Mouse (Mus musculus) kidney, postnatal 10 days (tissue): Measurements from ENCODE around the gene 4933411K16Rik.

Source experiments
- DNase-seq: peaks from one replicate; pipeline ENCODE4 v3.0.0; 2021; ENCODE audit warnings: mixed read lengths

Gene 4933411K16Rik

GRCm38 (mm10) chr19:42036357-42036756, 15.7 kb upstream of the 4933411K16Rik start:
- DNase-seq = no peak

GRCm38 (mm10) chr19:42037167-42037702, 14.8 kb upstream of the 4933411K16Rik start:
- no peak for DNase-seq

- no peak for DNase-seq
Measured at GRCm38 (mm10) chr19:42038310-42038709, 13.7 kb upstream of the 4933411K16Rik start.

- no peak for DNase-seq
Measured at GRCm38 (mm10) chr19:42043988-42044387, 8.1 kb upstream of the 4933411K16Rik start.

GRCm38 (mm10) chr19:42045269-42046102, 6.6 kb upstream of the 4933411K16Rik start, which contains the start of gene Hoga1:
Gene Hoga1 (plus strand): TSS chr19:42045610.
- DNase-seq = peak; percentile 92

- no peak for DNase-seq
Measured at GRCm38 (mm10) chr19:42050251-42050650, 1.8 kb upstream of the 4933411K16Rik start.

- no peak for DNase-seq
Measured at GRCm38 (mm10) chr19:42051351-42051750, 697 bp upstream of the 4933411K16Rik start.

GRCm38 (mm10) chr19:42054255-42054654, 2.2 kb downstream of the 4933411K16Rik start:
- peak; percentile 87 for DNase-seq

- DNase-seq = peak; percentile 82
Measured at GRCm38 (mm10) chr19:42055881-42056280, 3.8 kb downstream of the 4933411K16Rik start.

GRCm38 (mm10) chr19:42056719-42057409, 4.8 kb downstream of the 4933411K16Rik start:
- DNase-seq = no peak

GRCm38 (mm10) chr19:42058426-42058825, 6.4 kb downstream of the 4933411K16Rik start:
- DNase-seq = no peak

- DNase-seq = no peak
Measured at GRCm38 (mm10) chr19:42061443-42061842, 9.4 kb downstream of the 4933411K16Rik start.

- no peak for DNase-seq
Measured at GRCm38 (mm10) chr19:42068441-42069240, 16.6 kb downstream of the 4933411K16Rik start.

- DNase-seq = peak; percentile 62
Measured at GRCm38 (mm10) chr19:42069241-42069525, 17.1 kb downstream of the 4933411K16Rik start.

- DNase-seq = peak; percentile 27
Measured at GRCm38 (mm10) chr19:42071221-42071620, 19.2 kb downstream of the 4933411K16Rik start.

- peak; percentile 52 for DNase-seq
Measured at GRCm38 (mm10) chr19:42071886-42072608, 20.0 kb downstream of the 4933411K16Rik start.

GRCm38 (mm10) chr19:42072802-42073201, 20.8 kb downstream of the 4933411K16Rik start:
- peak; percentile 66 for DNase-seq

GRCm38 (mm10) chr19:42075051-42075450, 23.0 kb downstream of the 4933411K16Rik start:
- DNase-seq = no peak

- DNase-seq = no peak
Measured at GRCm38 (mm10) chr19:42075992-42076391, 23.9 kb downstream of the 4933411K16Rik start.

GRCm38 (mm10) chr19:42078566-42078965, 26.5 kb downstream of the 4933411K16Rik start:
- DNase-seq = no peak

GRCm38 (mm10) chr19:42079006-42079405, 27.0 kb downstream of the 4933411K16Rik start:
- no peak for DNase-seq

- no peak for DNase-seq
Measured at GRCm38 (mm10) chr19:42079950-42080349, 27.9 kb downstream of the 4933411K16Rik start.
